Mouse (Mus musculus): ENCODE results near the gene Pparg. TPM values are rescaled to one million over a fixed set of nuclear protein-coding genes. Genes with fewer than 3 reads are reported as not detected.

Gene Pparg
- polyA plus RNA-seq, 1 experiment from 2014 or later: 20.5 TPM

DNA sequence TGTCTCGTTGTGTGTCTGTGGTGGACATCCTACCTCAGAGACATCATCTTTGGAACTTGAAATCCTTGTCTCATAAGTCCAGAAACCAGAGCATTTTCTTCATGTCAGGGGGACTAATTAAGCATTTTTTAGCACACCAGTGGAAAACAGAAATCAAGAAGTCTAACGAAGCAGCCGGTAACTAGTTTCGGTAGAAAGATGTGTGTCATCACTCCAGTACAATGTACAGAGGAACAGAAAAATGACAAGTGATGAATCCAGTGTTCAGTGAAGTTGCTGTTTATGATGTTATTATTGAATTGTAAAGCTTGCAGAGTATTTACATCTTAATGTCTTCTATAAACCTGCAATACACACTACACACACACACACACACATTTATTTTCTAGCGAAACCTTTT, 19.8 kb downstream of the Pparg start:
- TF ChIP-seq CTCF (IDR thresholded peaks at IDR 0.05; ENCODE audit: low read depth): no peak

DNA sequence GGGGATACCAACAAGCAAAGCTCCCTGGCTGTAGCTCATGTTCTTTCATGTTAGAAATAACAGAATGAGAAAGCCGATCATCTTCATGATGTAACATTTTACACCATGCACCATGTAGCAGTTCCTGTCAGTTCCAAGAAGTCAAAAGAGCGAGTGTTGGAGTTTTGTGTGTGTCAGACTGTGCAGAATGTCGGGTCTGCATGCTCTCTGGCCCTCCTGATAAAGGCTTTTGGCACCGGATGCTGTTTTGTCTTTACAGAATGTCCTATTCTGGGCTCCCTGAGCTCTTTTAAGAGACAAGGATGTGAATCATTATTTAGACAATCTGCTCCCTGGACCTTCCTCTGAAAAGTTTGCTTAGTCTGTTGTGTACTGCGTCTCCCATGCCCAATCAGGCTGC, 22.0 kb downstream of the Pparg start:
- no peak for TF ChIP-seq CTCF (IDR thresholded peaks at IDR 0.05; ENCODE audit: low read depth)
- Histone ChIP-seq H3K4me3 (ENCODE audit: low read depth, low read length) (no peak overlapping the region), H3K36me3 (ENCODE audit: control insufficient read depth, insufficient read depth) (no peaks in the 10 kb centered on the region), H3K9me3 (ENCODE audit: control insufficient read depth) (no peaks in the 10 kb centered on the region), H3K4me1 (replicated peaks; ENCODE audit: control insufficient read depth, insufficient read depth, low read length) (no peaks in the 10 kb centered on the region), H3K27ac (ENCODE audit: low read depth, low read length) (no peak overlapping the region), H3K4me2 (replicated peaks; ENCODE audit: low read depth) (no peak overlapping the region), H3K9ac (ENCODE audit: low read depth, low read length) (no peak overlapping the region), H3K27me3 (replicated peaks; ENCODE audit: control insufficient read depth, insufficient read depth, low read length) (no peaks in the 10 kb centered on the region)
- ATAC-seq: no peak
- WGBS: 74% methylated on average over 5 of the region's 5 CpGs

More for the DNA sequence above, 19.8 kb downstream of the Pparg start:
- 90% methylated on average over 5 of the region's 5 CpGs for WGBS
- no peak overlapping the region for H3K4me3 ChIP-seq (ENCODE audit: low read depth, low read length)
- no peaks in the 10 kb centered on the region for H3K36me3 ChIP-seq (ENCODE audit: control insufficient read depth, insufficient read depth)
- H3K9ac ChIP-seq (ENCODE audit: low read depth, low read length): no peak overlapping the region
- no peak overlapping the region for H3K27ac ChIP-seq (ENCODE audit: low read depth, low read length)
- ATAC-seq: no peak
- no peaks in the 10 kb centered on the region for H3K27me3 ChIP-seq (replicated peaks; ENCODE audit: control insufficient read depth, insufficient read depth, low read length)
- H3K9me3 ChIP-seq (ENCODE audit: control insufficient read depth): no peaks in the 10 kb centered on the region
- H3K4me1 ChIP-seq (replicated peaks; ENCODE audit: control insufficient read depth, insufficient read depth, low read length): no peaks in the 10 kb centered on the region
- H3K4me2 ChIP-seq (replicated peaks; ENCODE audit: low read depth): no peak overlapping the region

DNA sequence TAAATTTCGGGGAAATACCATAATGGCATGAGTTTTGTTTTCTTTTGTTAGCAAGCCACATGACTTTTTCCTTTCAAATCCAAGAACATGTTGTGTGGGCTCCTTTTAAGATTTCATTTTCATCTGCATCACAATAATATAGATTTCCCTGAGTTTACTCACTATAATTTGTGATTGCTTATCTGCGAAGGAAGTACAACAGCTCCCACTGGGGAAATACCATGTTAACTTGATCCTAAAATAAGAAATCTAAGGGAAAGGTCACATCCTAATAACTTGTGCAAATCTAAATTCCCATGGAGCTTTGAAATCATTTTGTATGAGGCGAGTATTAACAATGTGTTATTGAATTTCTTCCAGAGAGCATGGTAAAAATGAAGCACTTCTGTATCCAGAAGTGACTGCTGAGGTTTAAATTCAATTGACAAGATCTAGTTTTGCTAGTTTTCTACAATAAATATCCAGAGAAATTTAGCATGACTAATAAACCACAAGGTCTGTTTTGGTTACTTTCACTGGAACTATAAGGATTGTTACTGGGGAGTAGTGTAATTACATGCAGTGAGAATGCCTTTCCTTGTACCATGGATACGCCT, 29.3 kb downstream of the Pparg start:
- Histone ChIP-seq H3K4me1 (replicated peaks; ENCODE audit: control insufficient read depth, insufficient read depth, low read length) (no peaks in the 10 kb centered on the region), H3K4me2 (replicated peaks; ENCODE audit: low read depth) (no peak overlapping the region), H3K9me3 (ENCODE audit: control insufficient read depth) (no peaks in the 10 kb centered on the region), H3K4me3 (ENCODE audit: low read depth, low read length) (no peak overlapping the region), H3K36me3 (ENCODE audit: control insufficient read depth, insufficient read depth) (no peaks in the 10 kb centered on the region), H3K9ac (ENCODE audit: low read depth, low read length) (no peak overlapping the region), H3K27me3 (replicated peaks; ENCODE audit: control insufficient read depth, insufficient read depth, low read length) (no peaks in the 10 kb centered on the region), H3K27ac (ENCODE audit: low read depth, low read length) (no peak overlapping the region)
- no peak for ATAC-seq
- TF ChIP-seq CTCF (IDR thresholded peaks at IDR 0.05; ENCODE audit: low read depth): no peak
- 84% methylated on average over 4 of the region's 4 CpGs for WGBS

GRCm38 (mm10) chr6:115396911-115397310, 36.2 kb downstream of the Pparg start:
- no peak for ATAC-seq
- H3K27ac ChIP-seq (ENCODE audit: low read depth, low read length): no peak overlapping the region
- 50% methylated on average over 3 of the region's 3 CpGs for WGBS

DNA sequence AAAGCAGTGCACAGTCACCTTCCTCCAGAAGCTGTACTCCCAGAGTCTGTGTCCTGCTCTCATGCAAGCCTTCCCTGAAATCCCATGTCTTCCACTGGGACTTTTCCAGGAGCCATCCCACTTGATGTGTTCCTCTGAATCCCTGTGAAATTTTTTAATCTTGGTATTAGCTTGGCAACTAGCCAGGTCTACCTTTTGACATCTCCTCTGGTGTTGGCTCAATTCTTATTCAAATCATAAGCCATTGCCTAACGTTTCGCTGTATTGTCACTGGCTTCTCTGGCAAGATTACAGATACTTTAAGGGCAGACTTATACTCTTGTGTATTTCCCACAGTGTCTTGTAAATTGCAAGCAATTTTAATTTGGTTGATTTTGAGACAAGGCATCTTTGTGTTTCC, 43.6 kb downstream of the Pparg start:
- Histone ChIP-seq H3K4me2 (replicated peaks; ENCODE audit: low read depth) (no peak overlapping the region), H3K4me3 (ENCODE audit: low read depth, low read length) (no peak overlapping the region), H3K27me3 (replicated peaks; ENCODE audit: control insufficient read depth, insufficient read depth, low read length) (no peaks in the 10 kb centered on the region), H3K27ac (ENCODE audit: low read depth, low read length) (no peak overlapping the region), H3K36me3 (ENCODE audit: control insufficient read depth, insufficient read depth) (no peaks in the 10 kb centered on the region), H3K9me3 (ENCODE audit: control insufficient read depth) (no peaks in the 10 kb centered on the region), H3K9ac (ENCODE audit: low read depth, low read length) (no peak overlapping the region), H3K4me1 (replicated peaks; ENCODE audit: control insufficient read depth, insufficient read depth, low read length) (no peaks in the 10 kb centered on the region)
- WGBS: 82% methylated on average over 2 of the region's 2 CpGs
- ATAC-seq: no peak
- TF ChIP-seq CTCF (IDR thresholded peaks at IDR 0.05; ENCODE audit: low read depth): no peak

More at GRCm38 (mm10) chr6:115396911-115397310, 36.2 kb downstream of the Pparg start:
- Histone ChIP-seq H3K27me3 (replicated peaks; ENCODE audit: control insufficient read depth, insufficient read depth, low read length) (no peaks in the 10 kb centered on the region), H3K36me3 (ENCODE audit: control insufficient read depth, insufficient read depth) (no peaks in the 10 kb centered on the region), H3K9ac (ENCODE audit: low read depth, low read length) (no peak overlapping the region), H3K4me2 (replicated peaks; ENCODE audit: low read depth) (no peak overlapping the region), H3K4me3 (ENCODE audit: low read depth, low read length) (no peak overlapping the region), H3K9me3 (ENCODE audit: control insufficient read depth) (no peaks in the 10 kb centered on the region), H3K4me1 (replicated peaks; ENCODE audit: control insufficient read depth, insufficient read depth, low read length) (no peaks in the 10 kb centered on the region)
- TF ChIP-seq CTCF (IDR thresholded peaks at IDR 0.05; ENCODE audit: low read depth): no peak

GRCm38 (mm10) chr6:115411477-115411876, 50.7 kb downstream of the Pparg start:
- Histone ChIP-seq H3K36me3 (ENCODE audit: control insufficient read depth, insufficient read depth) (no peaks in the 10 kb centered on the region), H3K4me3 (ENCODE audit: low read depth, low read length) (no peak overlapping the region), H3K4me2 (replicated peaks; ENCODE audit: low read depth) (no peak overlapping the region), H3K27me3 (replicated peaks; ENCODE audit: control insufficient read depth, insufficient read depth, low read length) (no peaks in the 10 kb centered on the region), H3K9me3 (ENCODE audit: control insufficient read depth) (no peaks in the 10 kb centered on the region), H3K4me1 (replicated peaks; ENCODE audit: control insufficient read depth, insufficient read depth, low read length) (no peaks in the 10 kb centered on the region), H3K9ac (ENCODE audit: low read depth, low read length) (no peak overlapping the region), H3K27ac (ENCODE audit: low read depth, low read length) (no peak overlapping the region)
- TF ChIP-seq CTCF (IDR thresholded peaks at IDR 0.05; ENCODE audit: low read depth): no peak
- WGBS: 37% methylated on average over 1 of the region's 1 CpGs
- ATAC-seq: no peak

DNA sequence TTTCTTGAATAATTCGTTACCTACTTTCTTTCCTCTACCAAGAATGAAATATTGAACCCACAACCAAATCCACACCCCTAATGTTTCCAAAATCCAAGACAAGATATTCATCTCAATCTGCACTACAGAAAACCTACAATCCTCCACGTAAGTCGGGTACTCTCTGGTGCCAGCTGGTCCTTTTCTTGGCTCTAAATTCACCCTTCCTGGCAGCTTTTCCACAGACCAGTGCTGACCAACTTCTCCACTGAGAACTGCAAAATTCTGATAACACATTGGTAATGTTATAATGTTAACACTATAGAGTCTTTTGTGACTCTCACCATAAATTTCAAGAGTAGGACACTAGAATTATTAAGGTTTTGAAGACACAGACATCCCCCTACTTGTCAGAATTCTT, 57.4 kb downstream of the Pparg start:
- Histone ChIP-seq H3K4me1 (replicated peaks; ENCODE audit: control insufficient read depth, insufficient read depth, low read length) (no peaks in the 10 kb centered on the region), H3K9me3 (ENCODE audit: control insufficient read depth) (no peaks in the 10 kb centered on the region), H3K36me3 (ENCODE audit: control insufficient read depth, insufficient read depth) (no peaks in the 10 kb centered on the region), H3K9ac (ENCODE audit: low read depth, low read length) (no peak overlapping the region), H3K27me3 (replicated peaks; ENCODE audit: control insufficient read depth, insufficient read depth, low read length) (no peaks in the 10 kb centered on the region), H3K4me3 (ENCODE audit: low read depth, low read length) (no peak overlapping the region), H3K4me2 (replicated peaks; ENCODE audit: low read depth) (no peak overlapping the region), H3K27ac (ENCODE audit: low read depth, low read length) (no peak overlapping the region)
- ATAC-seq: no peak
- 89% methylated on average over 3 of the region's 3 CpGs for WGBS
- no peak for TF ChIP-seq CTCF (IDR thresholded peaks at IDR 0.05; ENCODE audit: low read depth)
